Mouse (Mus musculus) erythroblast, embryonic 14.5 days (primary cell): Measurements from ENCODE around the gene Bri3bp.

Source experiments
- GATA1 ChIP-seq: IDR thresholded peaks from 2 replicates; pipeline ENCODE4 v1.6.1; 2012; ENCODE audit warnings: low read length, inconsistent platforms, mixed read lengths
- TAL1 ChIP-seq: IDR thresholded peaks from 3 replicates; pipeline ENCODE4 v1.6.1; 2012; ENCODE audit warnings: low read length, inconsistent platforms, mixed read lengths

DNA sequence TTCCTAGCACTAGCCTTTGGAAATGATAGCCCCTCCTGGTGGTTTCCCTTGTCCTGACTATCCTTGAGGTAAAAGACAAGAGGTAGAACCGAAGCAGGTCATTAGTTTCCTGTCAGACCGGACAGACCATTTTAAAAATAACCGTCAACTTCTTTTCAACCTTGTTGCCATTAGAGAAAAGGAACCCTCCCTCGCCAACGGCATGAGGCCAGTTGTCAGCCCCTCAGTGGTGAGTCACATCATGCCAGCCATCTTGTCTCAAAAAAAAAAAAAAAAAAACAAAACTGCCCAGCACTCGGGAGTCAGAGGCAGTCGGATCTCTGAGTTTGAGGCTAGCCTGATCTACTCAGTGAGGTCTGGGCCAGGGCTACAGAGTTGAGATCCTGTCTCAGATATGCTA lies 40.5 kb upstream of the Bri3bp start:
- TF ChIP-seq TAL1 (no peak), GATA1 (no peak)
